Mouse (Mus musculus) olfactory bulb, adult 2 months (tissue): ENCODE results near the gene I830077J02Rik. TPM values are rescaled to one million over a fixed set of nuclear protein-coding genes. Genes with fewer than 3 reads are reported as not detected.
"Not testable (repeated sequence)": the region's sequence is repeated elsewhere in the genome, so short reads cannot be mapped to it uniquely, and the experiment has no call there.

Experiments
- H3K27ac ChIP-seq: fragments of 200-500 bp; 2 replicates; pipeline ENCODE4 v1.5.1; 2012; ENCODE audit warnings: low read depth, low read length; ENCODE audit not compliant: insufficient read depth
- H3K4me1 ChIP-seq: fragments of 200-500 bp; 2 replicates; pipeline ENCODE4 v1.6.1; 2012; ENCODE audit warnings: low read length; ENCODE audit not compliant: control insufficient read depth, insufficient read depth
- H3K4me3 ChIP-seq: fragments of 200-500 bp; 2 replicates; pipeline ENCODE4 v1.5.1; 2012; ENCODE audit warnings: mild to moderate bottlenecking, low read depth, low read length, moderate library complexity; ENCODE audit not compliant: insufficient read depth
- CTCF ChIP-seq: fragments of 200-500 bp; IDR thresholded peaks from 2 replicates; pipeline ENCODE4 v1.5.1; 2012; ENCODE audit warnings: low read depth, mild to moderate bottlenecking, low read length, moderate library complexity; ENCODE audit not compliant: insufficient read depth
- POLR2A ChIP-seq: fragments of 200-500 bp; IDR thresholded peaks from 2 replicates; pipeline ENCODE4 v1.6.1; 2012; ENCODE audit warnings: mild to moderate bottlenecking, low read depth, low read length, moderate library complexity; ENCODE audit not compliant: insufficient read depth
- WGBS: fragments of 180-500 bp; shearing (Covaris S2); methylation state at CpG from one replicate; pipeline ENCODE4 v1.1.7; 2018; 5-methylcytosine and 5-hydroxymethylcytosine counted together
- polyA plus RNA-seq: library from polyadenylated mRNA; stranded (reverse); fragments of >200 nt; gene quantifications from 2 replicates; pipeline ENCODE4 v1.2.4, GENCODE M21; 2012; ENCODE audit warnings: low replicate concordance; ENCODE audit not compliant: missing spikeins, insufficient read depth, insufficient read length

The I830077J02Rik gene
- polyA plus RNA-seq, 1 experiment = not detected

DNA sequence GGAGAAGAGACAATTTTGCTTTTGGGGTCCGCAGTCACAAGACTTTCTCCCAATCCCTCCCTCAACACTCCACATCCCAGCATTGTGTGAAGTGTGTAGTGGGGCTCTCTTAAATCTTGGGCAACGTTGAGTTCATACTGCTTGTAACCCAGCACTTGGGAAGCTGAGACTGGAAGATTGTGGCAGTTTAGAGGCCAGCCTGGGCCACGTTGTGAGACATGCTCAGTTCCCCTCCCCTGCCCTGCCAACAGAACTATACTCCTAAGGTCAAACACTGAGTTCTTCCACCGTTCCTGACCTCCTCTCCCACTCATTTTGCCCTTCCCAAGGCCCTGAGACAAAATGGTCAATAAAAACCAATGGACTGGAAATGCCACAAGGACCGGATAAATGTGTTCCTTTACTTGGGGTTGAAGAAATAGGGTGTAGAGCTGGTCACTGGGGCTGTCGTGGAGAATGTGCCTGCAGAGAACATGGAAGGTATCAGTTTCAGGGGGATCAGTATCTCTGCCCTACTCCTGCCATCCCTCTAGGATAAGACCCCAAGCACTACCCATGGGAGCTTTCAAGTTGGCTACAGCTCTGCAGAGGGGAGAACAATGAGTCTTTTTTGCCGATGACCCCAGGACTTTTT, 4.8 kb downstream of the I830077J02Rik start:
- 89% methylated on average over 7 of the region's 7 CpGs for WGBS
- H3K27ac ChIP-seq = no peak overlapping the region
- H3K4me3 ChIP-seq = no peak overlapping the region
- TF ChIP-seq POLR2A = no peak
- no peak for TF ChIP-seq CTCF
- H3K4me1 ChIP-seq = no peaks in the 10 kb centered on the region

DNA sequence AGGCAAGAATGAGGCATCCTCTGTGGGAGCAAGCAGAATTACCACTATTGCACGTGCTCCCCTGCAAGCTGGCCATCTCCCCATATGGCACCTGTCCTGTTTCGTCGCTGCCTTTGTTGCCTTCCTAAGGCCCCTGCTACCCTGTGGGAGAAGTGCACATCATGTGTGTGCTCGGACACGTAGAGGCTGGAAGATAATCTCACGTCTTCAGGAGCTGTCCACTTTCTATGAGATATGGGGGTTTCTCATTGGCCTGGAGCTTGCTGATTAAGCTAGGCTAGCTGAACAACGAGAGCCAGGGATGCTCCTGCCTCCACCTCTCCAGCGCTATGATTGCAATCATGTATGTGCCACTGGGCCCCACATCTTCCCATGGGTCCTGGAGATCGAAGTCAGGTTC, 7.8 kb downstream of the I830077J02Rik start:
- TF ChIP-seq CTCF (no peak), POLR2A (no peak)
- no peak overlapping the region for H3K4me3 ChIP-seq
- WGBS = 89% methylated on average over 9 of the region's 9 CpGs
- H3K4me1 ChIP-seq = no peaks in the 10 kb centered on the region
- H3K27ac ChIP-seq = no peak overlapping the region

- Histone ChIP-seq H3K27ac (no peak overlapping the region), H3K4me1 (peaks cover 5% of the 10 kb centered on the region; the same call in 1 of the 2 replicates), H3K4me3 (no peak overlapping the region)
- TF ChIP-seq POLR2A (no peak), CTCF (no peak)
- WGBS = 84% methylated on average over 2 of the region's 2 CpGs
Observed at GRCm38 (mm10) chr3:105921959-105922358, 10.5 kb downstream of the I830077J02Rik start.

DNA sequence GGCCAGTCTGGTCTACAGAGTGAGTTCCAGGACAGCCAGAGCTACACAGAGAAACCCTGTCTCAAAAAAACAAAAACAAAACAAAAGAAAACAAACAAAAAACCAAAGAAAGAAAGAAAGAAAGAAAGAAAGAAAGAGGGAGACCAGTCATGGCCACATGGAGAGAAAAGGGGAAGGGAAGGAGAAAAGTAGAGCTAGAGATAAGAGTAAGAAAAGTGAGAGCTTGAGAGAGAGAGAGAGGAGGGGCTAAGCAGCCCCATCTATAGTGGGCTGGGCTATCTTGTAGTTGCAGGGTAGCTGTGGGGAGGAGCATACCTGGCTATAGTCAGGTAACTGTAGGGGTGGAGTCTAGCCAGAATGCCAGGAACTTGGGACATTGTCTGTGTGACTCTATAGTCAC, 11.7 kb downstream of the I830077J02Rik start:
- H3K27ac ChIP-seq, H3K4me3 ChIP-seq, H3K4me1 ChIP-seq: not testable (repeated sequence)

GRCm38 (mm10) chr3:105918355-105918745, 14.1 kb downstream of the I830077J02Rik start:
- TF ChIP-seq POLR2A (no peak), CTCF (no peak)

DNA sequence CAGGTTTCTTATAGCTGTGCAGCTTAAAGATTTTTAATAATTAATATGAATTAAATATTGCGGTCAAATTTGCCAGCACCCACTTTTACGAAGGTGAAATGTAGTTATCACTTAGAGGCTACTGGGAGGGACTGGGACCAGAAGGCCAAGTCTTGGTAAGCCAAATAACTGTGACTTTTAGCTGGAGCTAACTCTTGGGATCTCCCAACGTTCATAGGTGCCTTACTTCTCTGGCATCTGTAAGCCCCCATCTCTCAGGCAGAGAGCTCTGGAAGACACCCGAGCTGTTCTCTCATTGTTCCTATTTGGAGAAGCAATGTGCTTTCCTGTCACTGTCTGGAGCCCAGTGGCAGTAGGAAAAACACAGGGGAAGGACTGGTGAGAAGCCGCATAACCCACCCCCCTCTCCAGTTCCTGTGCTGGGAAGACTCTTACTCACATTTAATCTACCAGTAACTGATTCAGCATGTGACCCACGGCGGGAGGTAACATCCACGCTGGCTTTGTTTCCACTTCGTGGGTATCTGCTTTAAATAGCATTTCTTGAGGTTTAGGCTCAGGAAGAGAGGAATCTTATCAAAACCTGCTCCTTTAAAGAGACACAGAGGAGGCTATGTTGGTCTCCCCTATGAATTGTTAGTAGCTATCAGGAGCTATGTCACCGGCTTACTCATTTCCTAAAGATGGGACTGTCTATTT, 14.7 kb downstream of the I830077J02Rik start:
- no peak overlapping the region for H3K27ac ChIP-seq
- WGBS = 42% methylated on average over 10 of the region's 10 CpGs
- H3K4me1 ChIP-seq = peaks cover 5% of the 10 kb centered on the region; the same call in 1 of the 2 replicates
- TF ChIP-seq POLR2A = no peak
- TF ChIP-seq CTCF = no peak
- H3K4me3 ChIP-seq = no peak overlapping the region

More at GRCm38 (mm10) chr3:105918355-105918745, 14.1 kb downstream of the I830077J02Rik start:
- Histone ChIP-seq H3K27ac (no peak overlapping the region), H3K4me3 (no peak overlapping the region), H3K4me1 (peaks cover 5% of the 10 kb centered on the region; the same call in 1 of the 2 replicates)
- 62% methylated on average over 3 of the region's 3 CpGs for WGBS

- not testable (repeated sequence) for H3K27ac ChIP-seq, H3K4me3 ChIP-seq, H3K4me1 ChIP-seq
Observed at GRCm38 (mm10) chr3:105916455-105916854, 16.0 kb downstream of the I830077J02Rik start.

GRCm38 (mm10) chr3:105915281-105915680, 17.2 kb downstream of the I830077J02Rik start:
- no peak overlapping the region for H3K27ac ChIP-seq
- H3K4me1 ChIP-seq = peaks cover 5% of the 10 kb centered on the region; the same call in 1 of the 2 replicates
- no peak overlapping the region for H3K4me3 ChIP-seq
- WGBS = 78% methylated on average over 1 of the region's 1 CpGs
- TF ChIP-seq CTCF = no peak
- no peak for TF ChIP-seq POLR2A

- TF ChIP-seq CTCF = no peak
- no peak for TF ChIP-seq POLR2A
- H3K4me1 ChIP-seq = peaks cover 5% of the 10 kb centered on the region; the same call in 1 of the 2 replicates
- H3K27ac ChIP-seq = no peak overlapping the region
- no peak overlapping the region for H3K4me3 ChIP-seq
- WGBS = 80% methylated on average over 10 of the region's 10 CpGs
Observed at GRCm38 (mm10) chr3:105913839-105914681, 18.4 kb downstream of the I830077J02Rik start.
